Mouse (Mus musculus) forebrain, embryonic 14.5 days (tissue): ENCODE data around the gene Smarcd1. TPM values are rescaled to one million over a fixed set of nuclear protein-coding genes. Genes with fewer than 3 reads are reported as not detected.

ENCODE experiments used
- ATAC-seq: fragments of 200-750 bp; cut with Nextera tagmentation; 2 replicates; pipeline ENCODE4 v1.8.0; 2017; ENCODE audit warnings: mild to moderate bottlenecking, moderate library complexity
- DNase-seq: peaks from one replicate; pipeline ENCODE4 v3.0.0-alpha.2; 2015; ENCODE audit warnings: low spot score
- H3K27ac ChIP-seq: fragments of 300-500 bp; sonication (generic); 2 replicates; pipeline ENCODE4 v1.5.1; 2014; ENCODE audit warnings: low read depth, mild to moderate bottlenecking, control low read depth, low read length, moderate library complexity
- H3K27me3 ChIP-seq: fragments of 300-500 bp; sonication (generic); replicated peaks from 2 replicates; pipeline ENCODE4 v1.6.1; 2014; ENCODE audit warnings: low read length, control low read depth, mixed read lengths; ENCODE audit not compliant: control insufficient read depth, insufficient read depth
- H3K36me3 ChIP-seq: fragments of 300-500 bp; sonication (generic); 2 replicates; pipeline ENCODE4 v1.6.1; 2014; ENCODE audit warnings: low read length, control low read depth; ENCODE audit not compliant: control insufficient read depth, insufficient read depth
- H3K4me1 ChIP-seq: fragments of 300-500 bp; sonication (generic); 2 replicates; pipeline ENCODE4 v1.6.1; 2014; ENCODE audit warnings: antibody characterized with exemption, low read length, control low read depth; ENCODE audit not compliant: control insufficient read depth, insufficient read depth
- H3K4me2 ChIP-seq: fragments of 300-500 bp; sonication (generic); 2 replicates; pipeline ENCODE4 v1.6.1; 2014; ENCODE audit warnings: mild to moderate bottlenecking, control low read depth, low read length
- H3K4me3 ChIP-seq: fragments of 300-500 bp; sonication (generic); 2 replicates; pipeline ENCODE4 v1.5.1; 2014; ENCODE audit warnings: low read depth, low read length, control low read depth
- H3K9ac ChIP-seq: fragments of 300-500 bp; sonication (generic); 2 replicates; pipeline ENCODE4 v1.6.1; 2014; ENCODE audit warnings: mild to moderate bottlenecking, low read length, control low read depth, moderate library complexity
- H3K9me3 ChIP-seq: fragments of 300-500 bp; sonication (generic); replicated peaks from 2 replicates; pipeline ENCODE4 v1.6.1; 2016; ENCODE audit warnings: low read length, control low read depth, mixed read lengths; ENCODE audit not compliant: control insufficient read depth
- WGBS: fragments of 180-500 bp; shearing (Covaris S2); extraction: QIAGEN DNeasy Blood & Tissue Kit; methylation state at CpG from one replicate; pipeline ENCODE4 v1.1.7; 2014; 5-methylcytosine and 5-hydroxymethylcytosine counted together
- polyA plus RNA-seq: library from polyadenylated mRNA; unstranded; fragments of >200 nt; fragmentation: Nextera tagmentation; extraction: Ambion mirVana; gene quantifications from 2 replicates; pipeline ENCODE4 v1.2.1, GENCODE M21; 2014

Gene Smarcd1
- polyA plus RNA-seq, 1 experiment from 2014 or later = 90.7 TPM

GRCm38 (mm10) chr15:99664600-99665451, 37.1 kb upstream of the Smarcd1 start:
- H3K4me2 ChIP-seq = peak overlapping the region; percentile 69
- no peaks in the 10 kb centered on the region for H3K27me3 ChIP-seq
- peak overlapping the region; percentile 89 for H3K27ac ChIP-seq
- peak overlapping the region; percentile 33 for H3K4me3 ChIP-seq
- under 1% methylated on average over 51 of the region's 52 CpGs for WGBS
- H3K9ac ChIP-seq = peak overlapping the region; percentile 71
- H3K9me3 ChIP-seq = no peaks in the 10 kb centered on the region
- ATAC-seq (peak; percentile 81), DNase-seq (peak; percentile 90)
- H3K4me1 ChIP-seq = peaks cover 24% of the 10 kb centered on the region
- H3K36me3 ChIP-seq = no peaks in the 10 kb centered on the region

- H3K27me3 ChIP-seq = no peaks in the 10 kb centered on the region; the same call in 1 of the 2 replicates
- no peak for ATAC-seq
These were observed 34.4 kb upstream of the Smarcd1 start for GRCm38 (mm10) chr15:99667544-99667943.

GRCm38 (mm10) chr15:99668881-99669280, 33.0 kb upstream of the Smarcd1 start:
- Histone ChIP-seq H3K27me3 (no peaks in the 10 kb centered on the region; the same call in 1 of the 2 replicates), H3K4me3 (no peak overlapping the region), H3K36me3 (no peaks in the 10 kb centered on the region; the same call in 1 of the 2 replicates), H3K4me1 (peaks cover 27% of the 10 kb centered on the region), H3K9me3 (no peaks in the 10 kb centered on the region), H3K4me2 (peak overlapping the region; percentile 4; the same call in 1 of the 2 replicates), H3K27ac (no peak overlapping the region), H3K9ac (no peak overlapping the region)
- peak; percentile 88 for DNase-seq
- peak; percentile 8; the same call in 1 of the 2 replicates for ATAC-seq
- under 1% methylated on average over 12 of the region's 12 CpGs for WGBS

More at GRCm38 (mm10) chr15:99667544-99667943, 34.4 kb upstream of the Smarcd1 start:
- DNase-seq = no peak
- peaks cover 29% of the 10 kb centered on the region for H3K4me1 ChIP-seq
- no peak overlapping the region for H3K27ac ChIP-seq
- H3K9ac ChIP-seq = no peak overlapping the region
- H3K9me3 ChIP-seq = no peaks in the 10 kb centered on the region
- H3K36me3 ChIP-seq = no peaks in the 10 kb centered on the region; the same call in 1 of the 2 replicates
- no peak overlapping the region for H3K4me2 ChIP-seq
- 98% methylated on average over 2 of the region's 2 CpGs for WGBS
- no peak overlapping the region for H3K4me3 ChIP-seq

- Histone ChIP-seq H3K27ac (no peak overlapping the region; the same call in 1 of the 2 replicates), H3K27me3 (no peaks in the 10 kb centered on the region; the same call in 1 of the 2 replicates), H3K9ac (no peak overlapping the region), H3K4me1 (peaks cover 22% of the 10 kb centered on the region; the same call in 1 of the 2 replicates), H3K4me2 (peak overlapping the region; percentile 4; the same call in 1 of the 2 replicates), H3K4me3 (no peak overlapping the region), H3K9me3 (no peaks in the 10 kb centered on the region), H3K36me3 (no peaks in the 10 kb centered on the region; the same call in 1 of the 2 replicates)
- ATAC-seq = peak; percentile 11; the same call in 1 of the 2 replicates
- 8% methylated on average over 1 of the region's 1 CpGs for WGBS
- peak; percentile 74 for DNase-seq
These were observed 32.5 kb upstream of the Smarcd1 start for GRCm38 (mm10) chr15:99669392-99669791.

- Histone ChIP-seq H3K4me3 (peak within 1 kb of the TSS; percentile 77), H3K4me2 (peak within 1 kb of the TSS; percentile 80), H3K27ac (peak within 1 kb of the TSS; percentile 86), H3K27me3 (no peaks in the 10 kb centered on the region; the same call in 1 of the 2 replicates), H3K9me3 (no peaks in the 10 kb centered on the region), H3K9ac (peak within 1 kb of the TSS; percentile 88), H3K4me1 (peaks cover 18% of the 10 kb centered on the region; the same call in 1 of the 2 replicates), H3K36me3 (no peaks in the 10 kb centered on the region; the same call in 1 of the 2 replicates)
- ATAC-seq (peak; percentile 72), DNase-seq (peak; percentile 75)
- WGBS = under 1% methylated on average over 46 of the region's 74 CpGs
These were observed 31.6 kb upstream of the Smarcd1 start, which contains the start of gene Asic1 for GRCm38 (mm10) chr15:99670154-99670821. Gene Asic1, plus strand, starts transcription at chr15:99670368.

- H3K9me3 ChIP-seq = no peaks in the 10 kb centered on the region
- ATAC-seq (peak; percentile 38), DNase-seq (peak; percentile 44)
- WGBS = 18% methylated on average over 7 of the region's 17 CpGs
- H3K27ac ChIP-seq = peak overlapping the region; percentile 86
- H3K4me1 ChIP-seq = peaks cover 13% of the 10 kb centered on the region; the same call in 1 of the 2 replicates
- H3K27me3 ChIP-seq = no peaks in the 10 kb centered on the region; the same call in 1 of the 2 replicates
- H3K4me3 ChIP-seq = peak overlapping the region; percentile 77
- peak overlapping the region; percentile 88 for H3K9ac ChIP-seq
- peak overlapping the region; percentile 80 for H3K4me2 ChIP-seq
- H3K36me3 ChIP-seq = no peaks in the 10 kb centered on the region; the same call in 1 of the 2 replicates
These were observed 30.8 kb upstream of the Smarcd1 start for GRCm38 (mm10) chr15:99670964-99671670.

- Histone ChIP-seq H3K27ac (no peak overlapping the region), H3K9me3 (no peaks in the 10 kb centered on the region), H3K9ac (peak overlapping the region; percentile 88; the same call in 1 of the 2 replicates), H3K27me3 (no peaks in the 10 kb centered on the region; the same call in 1 of the 2 replicates), H3K4me3 (peak overlapping the region; percentile 77), H3K4me2 (peak overlapping the region; percentile 80), H3K4me1 (peaks cover 11% of the 10 kb centered on the region), H3K36me3 (no peaks in the 10 kb centered on the region; the same call in 1 of the 2 replicates)
- DNase-seq (no peak), ATAC-seq (no peak)
- whole genome bisulfite sequencing = 72% methylated on average over 14 of the region's 14 CpGs
These were observed 30.1 kb upstream of the Smarcd1 start for GRCm38 (mm10) chr15:99671783-99672182.

GRCm38 (mm10) chr15:99674866-99675265, 27.1 kb upstream of the Smarcd1 start:
- peaks cover 13% of the 10 kb centered on the region for H3K4me1 ChIP-seq
- no peak overlapping the region for H3K27ac ChIP-seq
- no peak for ATAC-seq
- DNase-seq = no peak
- 82% methylated on average over 3 of the region's 3 CpGs for WGBS
- no peaks in the 10 kb centered on the region; the same call in 1 of the 2 replicates for H3K36me3 ChIP-seq
- H3K9ac ChIP-seq = no peak overlapping the region
- H3K4me3 ChIP-seq = no peak overlapping the region
- no peaks in the 10 kb centered on the region; the same call in 1 of the 2 replicates for H3K27me3 ChIP-seq
- H3K9me3 ChIP-seq = no peaks in the 10 kb centered on the region
- H3K4me2 ChIP-seq = no peak overlapping the region
